Mouse (Mus musculus) heart, postnatal 0 days (tissue): ENCODE measurements around the gene Igsf3. TPM values are rescaled to one million over a fixed set of nuclear protein-coding genes. Genes with fewer than 3 reads are reported as not detected.

Experiments used
- ATAC-seq: fragments of 200-750 bp; cut with Nextera tagmentation; 2 replicates; pipeline ENCODE4 v1.8.0; 2017; ENCODE audit warnings: low read depth, moderate number of reproducible peaks, moderate library complexity; ENCODE audit not compliant: insufficient read depth
- DNase-seq: peaks from one replicate; pipeline ENCODE4 v3.0.0-alpha.2; 2016; ENCODE audit warnings: low spot score
- H3K27ac ChIP-seq: fragments of 300-500 bp; sonication (generic); 2 replicates; pipeline ENCODE4 v1.5.1; 2014; ENCODE audit warnings: low read depth, mild to moderate bottlenecking
- H3K27me3 ChIP-seq: fragments of 300-500 bp; sonication (generic); 2 replicates; pipeline ENCODE4 v1.6.1; 2014; ENCODE audit warnings: low read length, mixed read lengths; ENCODE audit not compliant: control insufficient read depth, insufficient read depth
- H3K36me3 ChIP-seq: fragments of 300-500 bp; sonication (generic); replicated peaks from 2 replicates; pipeline ENCODE4 v1.6.1; 2014; ENCODE audit warnings: low read length, mixed read lengths; ENCODE audit not compliant: control insufficient read depth, insufficient read depth
- H3K4me1 ChIP-seq: fragments of 300-500 bp; sonication (generic); 2 replicates; pipeline ENCODE4 v1.6.1; 2014; ENCODE audit warnings: antibody characterized with exemption; ENCODE audit not compliant: control insufficient read depth, insufficient read depth
- H3K4me2 ChIP-seq: fragments of 300-500 bp; sonication (generic); 2 replicates; pipeline ENCODE4 v1.6.1; 2014; ENCODE audit warnings: low read depth, mild to moderate bottlenecking, low read length, moderate library complexity
- H3K4me3 ChIP-seq: fragments of 300-500 bp; sonication (generic); 2 replicates; pipeline ENCODE4 v1.5.1; 2014; ENCODE audit warnings: low read depth, low read length
- H3K9ac ChIP-seq: fragments of 300-500 bp; sonication (generic); replicated peaks from 2 replicates; pipeline ENCODE4 v1.6.1; 2014; ENCODE audit warnings: low read depth, low read length, mixed read lengths
- H3K9me3 ChIP-seq: fragments of 300-500 bp; sonication (generic); replicated peaks from 2 replicates; pipeline ENCODE4 v1.6.1; 2016; ENCODE audit warnings: low read length; ENCODE audit not compliant: control insufficient read depth
- CTCF ChIP-seq: IDR thresholded peaks from 2 replicates; pipeline ENCODE4 v1.5.1; 2016; ENCODE audit warnings: antibody characterized with exemption, control low read depth, low read depth
- EP300 ChIP-seq: IDR thresholded peaks from 2 replicates; pipeline ENCODE4 v1.6.1; 2016; ENCODE audit warnings: antibody characterized with exemption, low read depth
- WGBS: fragments of 180-500 bp; shearing (Covaris S2); extraction: QIAGEN DNeasy Blood & Tissue Kit; methylation state at CpG from one replicate; pipeline ENCODE4 v1.1.7; 2014; 5-methylcytosine and 5-hydroxymethylcytosine counted together
- polyA plus RNA-seq: library from polyadenylated mRNA; unstranded; fragments of >200 nt; fragmentation: Nextera tagmentation; extraction: Ambion mirVana; gene quantifications from 2 replicates; pipeline ENCODE4 v1.2.1, GENCODE M21; 2015
- total RNA-seq: library from RNA; depleted of rRNA; stranded (reverse); fragments of >200 nt; gene quantifications from 2 replicates; pipeline ENCODE4 v1.2.3, GENCODE M21; 2014; ENCODE audit warnings: low replicate concordance

The Igsf3 gene
- total and polyA plus RNA-seq, 2 experiments from 2014 or later, result 18.0 to 23.9 TPM

DNA sequence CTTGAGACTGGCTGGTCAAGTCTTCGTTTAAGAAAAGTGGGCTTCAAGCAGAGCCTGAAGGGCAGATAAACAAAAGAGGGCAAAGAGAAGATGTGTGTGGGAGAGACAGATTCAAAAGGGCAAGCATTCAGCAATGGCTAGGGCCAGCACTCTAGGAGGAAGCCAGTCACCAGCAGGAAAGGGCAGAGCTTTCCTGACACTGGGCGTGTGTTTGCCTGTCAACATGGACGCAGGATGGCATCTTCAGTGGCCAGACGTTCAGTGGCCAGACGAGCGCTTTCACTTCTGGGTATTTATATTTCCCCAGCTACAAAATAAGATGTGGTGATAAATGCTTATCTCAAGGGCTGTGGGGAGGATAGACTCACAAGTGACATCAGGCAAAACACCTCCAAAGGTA lies 123.0 kb downstream of the Igsf3 start:
- Histone ChIP-seq H3K4me2 (no peak overlapping the region), H3K4me3 (no peak overlapping the region), H3K9me3 (no peaks in the 10 kb centered on the region), H3K27me3 (no peaks in the 10 kb centered on the region), H3K36me3 (no peaks in the 10 kb centered on the region), H3K4me1 (peaks cover 13% of the 10 kb centered on the region), H3K27ac (peak overlapping the region; percentile 82), H3K9ac (no peak overlapping the region)
- DNase-seq, result no peak
- TF ChIP-seq CTCF, result no peak
- TF ChIP-seq EP300, result no peak
- 55% methylated on average over 6 of the region's 6 CpGs for WGBS
- peak; percentile 12 for ATAC-seq

DNA sequence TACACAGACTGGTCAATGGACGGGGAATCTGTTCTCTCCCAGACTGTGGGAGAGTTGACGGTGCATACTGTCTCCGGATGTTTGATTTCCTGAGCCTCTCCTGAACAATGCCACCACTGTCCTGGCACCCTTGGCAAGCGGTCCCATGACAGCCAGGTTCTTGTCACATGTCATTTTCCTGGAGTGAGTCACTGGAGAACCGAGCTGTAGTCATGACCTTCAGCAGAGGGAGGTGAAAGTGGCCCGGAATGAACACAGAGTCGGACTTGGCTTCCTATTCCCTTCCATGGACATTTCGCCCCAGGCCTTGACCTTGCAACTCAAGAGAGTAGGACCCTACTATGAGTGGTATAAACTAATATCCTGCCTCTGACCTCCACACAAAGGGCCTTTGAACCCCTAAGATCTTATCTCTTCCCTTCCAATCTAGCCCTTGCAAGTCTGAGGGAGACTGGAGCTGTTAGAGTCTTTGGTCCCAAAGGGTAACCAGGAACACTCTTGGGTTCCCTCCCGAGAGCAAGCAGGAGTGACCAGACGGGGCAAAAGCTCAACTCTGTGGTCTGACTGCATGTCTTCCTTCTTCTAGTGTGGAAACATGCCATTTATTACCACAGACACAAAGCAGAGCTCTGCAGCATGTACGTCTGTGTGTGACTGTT lies 123.6 kb downstream of the Igsf3 start:
- peak; percentile 80 for DNase-seq
- Histone ChIP-seq H3K36me3 (no peaks in the 10 kb centered on the region), H3K4me3 (no peak overlapping the region), H3K4me1 (peaks cover 13% of the 10 kb centered on the region), H3K27me3 (no peaks in the 10 kb centered on the region), H3K4me2 (no peak overlapping the region), H3K9me3 (no peaks in the 10 kb centered on the region), H3K27ac (peak overlapping the region; percentile 82), H3K9ac (no peak overlapping the region)
- TF ChIP-seq EP300 (peak; percentile 93), CTCF (no peak)
- ATAC-seq, result peak; percentile 89
- 30% methylated on average over 11 of the region's 11 CpGs for WGBS

DNA sequence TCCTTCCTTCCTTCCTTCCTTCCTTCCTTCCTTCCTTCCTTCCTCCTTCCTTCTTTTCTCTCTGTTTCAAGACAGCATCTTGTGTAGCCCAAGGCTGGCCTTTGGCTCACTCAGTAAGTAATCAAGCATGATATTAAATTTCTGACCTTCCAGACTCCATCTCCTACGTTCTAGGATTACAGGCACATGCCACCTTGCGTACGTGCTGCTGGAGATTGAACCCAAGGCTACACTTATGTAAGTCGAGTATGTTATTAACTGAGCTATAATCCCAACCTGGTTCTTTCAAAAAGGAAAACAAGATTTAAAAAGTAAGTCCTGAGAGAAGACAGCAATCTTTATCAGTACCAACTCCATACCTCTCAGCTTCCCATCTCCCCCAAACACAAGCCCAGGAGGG lies 124.7 kb downstream of the Igsf3 start:
- Histone ChIP-seq H3K4me2 (no peak overlapping the region), H3K9me3 (no peaks in the 10 kb centered on the region), H3K9ac (no peak overlapping the region), H3K4me1 (peaks cover 22% of the 10 kb centered on the region), H3K36me3 (no peaks in the 10 kb centered on the region), H3K27me3 (no peaks in the 10 kb centered on the region), H3K4me3 (no peak overlapping the region), H3K27ac (no peak overlapping the region)
- TF ChIP-seq CTCF (no peak), EP300 (no peak)
- ATAC-seq (no peak), DNase-seq (no peak)
- 77% methylated on average over 4 of the region's 4 CpGs for WGBS

DNA sequence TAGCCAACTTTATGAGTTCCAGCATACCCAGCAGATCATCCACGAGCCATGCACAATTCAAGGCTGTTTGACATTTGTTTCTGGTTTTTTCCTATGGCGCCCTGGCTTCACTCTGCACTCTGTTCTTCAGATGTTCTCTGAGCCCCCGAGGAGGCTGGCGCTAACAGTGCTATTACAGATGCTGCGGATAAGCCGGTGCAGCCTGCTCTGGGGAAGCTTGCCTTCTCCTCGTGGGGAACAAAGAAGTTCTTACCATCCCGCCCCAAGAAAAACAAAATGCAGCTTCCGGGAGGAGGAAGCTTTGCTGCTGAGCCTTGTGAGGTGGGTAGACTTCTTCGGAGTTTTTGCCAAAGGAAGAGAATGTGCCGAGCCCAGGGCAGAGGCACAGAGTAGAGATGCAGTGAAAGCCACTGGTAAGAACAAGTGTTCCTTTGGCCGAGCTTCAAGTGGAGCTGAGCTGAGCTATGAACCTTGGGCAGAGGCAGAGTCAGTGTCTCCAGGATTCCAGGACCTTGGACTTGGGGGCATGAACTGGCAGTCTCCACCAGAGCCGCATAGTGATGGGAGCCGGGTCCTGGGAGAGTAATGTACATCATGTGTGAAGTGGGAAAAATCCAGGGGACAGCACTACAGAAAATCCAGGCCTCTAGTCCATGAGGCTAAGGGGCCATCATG lies 125.3 kb downstream of the Igsf3 start:
- Histone ChIP-seq H3K36me3 (no peaks in the 10 kb centered on the region), H3K9me3 (no peaks in the 10 kb centered on the region), H3K27me3 (no peaks in the 10 kb centered on the region), H3K4me3 (no peak overlapping the region), H3K9ac (no peak overlapping the region), H3K27ac (peak overlapping the region; percentile 18; the same call in 1 of the 2 replicates), H3K4me2 (no peak overlapping the region), H3K4me1 (peaks cover 28% of the 10 kb centered on the region)
- DNase-seq (no peak), ATAC-seq (no peak)
- no peak for TF ChIP-seq CTCF
- no peak for TF ChIP-seq EP300
- 42% methylated on average over 14 of the region's 14 CpGs for WGBS

DNA sequence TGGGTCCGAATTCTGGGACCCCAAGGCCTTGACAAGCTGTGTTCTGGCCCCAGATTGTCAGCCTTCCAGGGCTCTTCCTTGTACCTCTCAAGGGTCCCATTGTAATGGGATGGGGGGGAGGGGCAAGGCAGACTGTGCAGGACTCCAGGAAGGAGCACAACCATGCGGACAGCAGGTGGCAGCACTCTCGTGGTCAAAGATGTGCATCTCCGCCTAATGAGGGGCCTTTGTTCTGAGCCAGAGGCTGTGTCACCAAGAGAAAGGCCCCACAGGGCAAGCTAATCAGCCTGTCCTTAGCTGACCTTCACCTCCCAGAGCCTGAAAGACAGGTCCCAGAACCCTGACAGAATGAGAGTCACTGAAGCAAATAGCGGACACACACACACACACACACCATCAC lies 129.3 kb downstream of the Igsf3 start:
- no peak overlapping the region for H3K4me3 ChIP-seq
- no peaks in the 10 kb centered on the region for H3K9me3 ChIP-seq
- peak overlapping the region; percentile 90 for H3K27ac ChIP-seq
- H3K36me3 ChIP-seq, result no peaks in the 10 kb centered on the region
- H3K9ac ChIP-seq, result 0 out of 2 replicates have a peak overlapping the region, but pooled peaks have one; percentile 9
- peaks cover 19% of the 10 kb centered on the region for H3K4me1 ChIP-seq
- WGBS, result 19% methylated on average over 5 of the region's 5 CpGs
- peak; percentile 89 for TF ChIP-seq EP300
- TF ChIP-seq CTCF, result peak; percentile 96
- peak; percentile 75 for ATAC-seq
- no peaks in the 10 kb centered on the region for H3K27me3 ChIP-seq
- DNase-seq, result peak; percentile 94
- H3K4me2 ChIP-seq, result no peak overlapping the region
